Mouse (Mus musculus): ENCODE measurements at regions not wholly inside any gene's neighbourhood (a gene's known extent, or its start where the extent isn't known, plus 50 kb on each side); places are given as distances from the start of the nearest gene placed in this dataset.

GRCm38 (mm10) chrX:92981141-92981540 is 305.1 kb upstream of the Arx start:
- TF ChIP-seq CTCF (IDR thresholded peaks at IDR 0.05; ENCODE audit: extremely low read depth, insufficient read length, insufficient replicate concordance, low read depth, low read length), result no peak
- no peak for TF ChIP-seq POLR2A (IDR thresholded peaks at IDR 0.05; ENCODE audit: low read depth, low read length)

Measured in small intestine, adult 2 months (tissue).